Mouse (Mus musculus) C2C12 (cell line): ENCODE measurements around the gene Dhps.

ENCODE experiments used
- CEBPB ChIP-seq: IDR thresholded peaks from one replicate; pipeline ENCODE4 v1.6.1; 2011; ENCODE audit warnings: low read depth, mild to moderate bottlenecking, control low read depth, moderate library complexity
- CTCF ChIP-seq: IDR thresholded peaks from one replicate; pipeline ENCODE4 v1.5.1; 2011; ENCODE audit not compliant: control insufficient read depth, insufficient read depth, insufficient read length
- FOSL1 ChIP-seq: IDR thresholded peaks from one replicate; pipeline ENCODE4 v1.8.0; 2011; ENCODE audit warnings: mild to moderate bottlenecking, low read length; ENCODE audit not compliant: poor library complexity, insufficient read depth, severe bottlenecking
- MAX ChIP-seq: IDR thresholded peaks from one replicate; pipeline ENCODE4 v1.6.1; 2011; ENCODE audit warnings: mild to moderate bottlenecking, control low read depth
- MYOD1 ChIP-seq: IDR thresholded peaks from one replicate; pipeline ENCODE4 v1.6.1; 2011; ENCODE audit warnings: low read depth; ENCODE audit not compliant: control insufficient read depth, insufficient read length
- USF1 ChIP-seq: IDR thresholded peaks from one replicate; pipeline ENCODE4 v1.6.1; 2011; ENCODE audit warnings: low read depth, mild to moderate bottlenecking, control low read depth, moderate library complexity

- no peak for TF ChIP-seq CTCF
- no peak for TF ChIP-seq USF1
- TF ChIP-seq MAX: no peak
- no peak for TF ChIP-seq CEBPB
- no peak for TF ChIP-seq MYOD1
- TF ChIP-seq FOSL1: no peak
These were observed 17.2 kb downstream of the Dhps start for GRCm38 (mm10) chr8:85088771-85089170.
